Mouse (Mus musculus) left cerebral cortex, postnatal 14 days (tissue): Measurements from ENCODE around the gene Col4a2. TPM values are rescaled to one million over a fixed set of nuclear protein-coding genes. Genes with fewer than 3 reads are reported as not detected.

Source experiments
- DNase-seq, 2 experiments: peaks; one replicate each; pipeline ENCODE4 v3.0.0; 2021 to 2022; ENCODE audit warnings: low spot score in 2 of 2, mixed read lengths in 1 of 2
- intact Hi-C: fragments of 180-260 bp; cut with DNase I; formaldehyde crosslinking; loops from one replicate; pipeline ENCODE4 v1.15.1; 2025
- total RNA-seq, 2 experiments: library from RNA; stranded (reverse); gene quantifications; 2 replicates each; pipeline ENCODE4 v1.2.3; 2021

Gene Col4a2
- total RNA-seq, 2 experiments from 2014 or later: 72.4 to 78.6 TPM

GRCm38 (mm10) chr8:11315179-11315943 lies 2.8 kb downstream of the Col4a2 start:
- intact Hi-C loops: no loop called here
- no peak for DNase-seq

- no peak for DNase-seq
- intact Hi-C loops: no loop called here
These were observed 3.5 kb downstream of the Col4a2 start for GRCm38 (mm10) chr8:11316118-11316517.

- DNase-seq: no peak
- intact Hi-C loops: no loop called here
These were observed 6.8 kb downstream of the Col4a2 start for GRCm38 (mm10) chr8:11319405-11319804.

GRCm38 (mm10) chr8:11321841-11322240 lies 9.2 kb downstream of the Col4a2 start:
- intact Hi-C loops: no loop called here
- DNase-seq: no peak

GRCm38 (mm10) chr8:11322724-11323585 lies 10.3 kb downstream of the Col4a2 start:
- DNase-seq: no peak
- intact Hi-C loops: no loop called here

GRCm38 (mm10) chr8:11323681-11324080 lies 11.1 kb downstream of the Col4a2 start:
- intact Hi-C loops: no loop called here
- no peak for DNase-seq

- intact Hi-C loops: no loop called here
- no peak for DNase-seq
These were observed 12.3 kb downstream of the Col4a2 start for GRCm38 (mm10) chr8:11324801-11325395.

- DNase-seq: no peak
- intact Hi-C loops: no loop called here
These were observed 14.7 kb downstream of the Col4a2 start for GRCm38 (mm10) chr8:11327298-11327697.

GRCm38 (mm10) chr8:11327722-11328417 lies 15.3 kb downstream of the Col4a2 start:
- no peak for DNase-seq
- intact Hi-C loops: no loop called here

GRCm38 (mm10) chr8:11331561-11331960 lies 19.0 kb downstream of the Col4a2 start:
- intact Hi-C loops: no loop called here
- no peak for DNase-seq

- DNase-seq: no peak
- intact Hi-C loops: no loop called here
These were observed 21.1 kb downstream of the Col4a2 start for GRCm38 (mm10) chr8:11333746-11334145.

- DNase-seq: no peak
- intact Hi-C loops: no loop called here
These were observed 21.9 kb downstream of the Col4a2 start for GRCm38 (mm10) chr8:11334493-11334892.

GRCm38 (mm10) chr8:11335238-11335637 lies 22.6 kb downstream of the Col4a2 start:
- intact Hi-C loops: no loop called here
- no peak for DNase-seq

- no peak for DNase-seq
- intact Hi-C loops: no loop called here
These were observed 23.7 kb downstream of the Col4a2 start for GRCm38 (mm10) chr8:11336346-11336745.

- intact Hi-C loops: no loop called here
- DNase-seq: no peak
These were observed 25.0 kb downstream of the Col4a2 start for GRCm38 (mm10) chr8:11337642-11338041.

GRCm38 (mm10) chr8:11338507-11338906 lies 25.9 kb downstream of the Col4a2 start:
- DNase-seq: no peak
- intact Hi-C loops: no loop called here

- intact Hi-C loops: no loop called here
- no peak for DNase-seq
These were observed 27.9 kb downstream of the Col4a2 start for GRCm38 (mm10) chr8:11340310-11341110.

- intact Hi-C loops: no loop called here
These were observed 28.5 kb downstream of the Col4a2 start for GRCm38 (mm10) chr8:11341111-11341566.

GRCm38 (mm10) chr8:11344459-11344858 lies 31.9 kb downstream of the Col4a2 start:
- no peak for DNase-seq
- intact Hi-C loops: no loop called here

More at GRCm38 (mm10) chr8:11341111-11341566, 28.5 kb downstream of the Col4a2 start:
- DNase-seq: no peak
